Mouse (Mus musculus) ovary, postnatal 10 days (tissue): Measurements from ENCODE around the gene Lysmd4.

Source experiments
- DNase-seq: peaks from one replicate; pipeline ENCODE4 v3.0.0; 2022; ENCODE audit warnings: low spot score

Lysmd4 gene

DNA sequence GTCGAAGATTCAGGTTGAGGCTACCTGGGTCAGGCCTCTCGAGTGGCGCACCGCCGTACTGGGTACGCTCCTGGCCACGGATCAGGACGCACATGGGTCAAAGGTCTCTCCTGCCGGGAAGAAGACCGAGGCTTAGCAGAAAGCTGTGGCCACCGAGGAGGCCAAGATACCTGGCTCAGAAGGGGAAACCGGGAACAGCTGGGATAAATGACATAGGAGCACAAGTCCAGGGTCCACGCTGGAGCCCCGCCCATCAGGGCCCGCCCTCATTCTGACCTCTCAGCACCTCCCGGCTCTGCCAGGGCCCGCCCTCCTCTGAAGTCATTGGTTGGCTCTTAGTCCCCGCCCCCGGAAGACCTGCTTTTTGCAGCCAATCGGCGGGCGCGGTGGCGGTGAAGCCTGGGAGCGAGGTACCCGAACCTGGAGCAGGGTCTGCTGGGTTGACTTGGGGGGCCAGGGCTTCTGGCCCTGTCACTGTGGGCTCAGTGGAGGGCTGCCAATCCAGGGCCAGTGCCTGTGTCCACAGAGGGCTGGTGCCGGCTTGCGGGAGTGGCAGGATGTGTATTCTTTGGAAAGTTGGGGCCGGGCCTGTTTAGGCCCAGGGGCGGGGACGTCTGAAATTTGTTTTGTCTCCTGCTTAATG is at the start of gene Lysmd4:
Gene Lysmd4, plus strand, starts transcription at position 325 of the 643 bp plus-strand sequence.
- peak; percentile 92 for DNase-seq

DNA sequence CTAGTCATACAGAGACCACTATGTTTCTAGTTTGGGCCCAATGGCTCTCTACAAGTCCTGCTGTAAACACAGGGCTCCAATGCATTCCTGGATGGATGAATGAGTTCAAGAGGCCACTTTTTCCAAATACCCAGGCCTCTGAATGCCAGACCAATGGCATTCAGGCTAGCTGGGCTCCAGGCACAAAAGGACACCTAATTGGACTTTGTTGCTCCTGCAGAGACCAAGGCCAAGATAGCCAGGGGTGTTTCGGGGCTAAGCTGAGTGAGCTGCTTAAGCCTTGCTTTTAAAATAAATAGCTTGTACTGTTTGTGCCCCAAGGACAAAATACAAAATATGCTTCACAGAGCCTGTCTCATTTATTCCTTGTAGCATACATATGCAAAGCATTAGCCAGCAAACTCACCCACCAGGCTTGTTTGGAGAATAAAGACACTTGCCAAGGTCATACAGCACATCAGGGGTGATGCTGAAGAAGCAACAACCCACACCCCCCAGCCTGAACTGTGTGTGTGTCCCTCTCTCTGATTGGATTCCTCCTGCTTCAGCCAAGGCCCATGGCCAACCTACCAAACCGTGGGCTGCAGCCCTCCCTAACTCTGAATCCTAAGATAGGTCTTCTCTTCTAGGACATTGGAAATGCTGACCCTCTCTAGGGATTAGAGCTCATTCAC is 48.7 kb upstream of the Lysmd4 start:
- no peak for DNase-seq

DNA sequence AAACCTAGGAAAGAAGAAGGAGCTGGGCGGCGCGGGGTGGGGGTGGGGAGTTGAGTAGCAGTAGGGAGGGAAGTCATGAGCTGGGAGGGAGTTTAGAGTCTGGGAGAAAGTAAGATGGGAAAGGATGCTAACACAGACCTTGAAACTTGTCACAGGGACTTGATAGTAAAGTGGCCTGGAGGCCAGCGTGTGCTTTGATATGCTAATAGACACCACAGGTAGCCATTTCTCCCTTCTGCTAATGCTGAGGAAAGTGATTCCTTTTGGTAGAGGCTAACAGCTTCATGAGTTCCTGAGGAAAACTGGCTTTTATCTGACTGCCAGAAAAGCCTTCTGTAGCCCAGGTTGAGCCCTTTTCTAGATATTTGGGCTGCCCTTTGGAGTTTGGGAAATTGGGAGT is 38.6 kb upstream of the Lysmd4 start:
- no peak for DNase-seq

DNA sequence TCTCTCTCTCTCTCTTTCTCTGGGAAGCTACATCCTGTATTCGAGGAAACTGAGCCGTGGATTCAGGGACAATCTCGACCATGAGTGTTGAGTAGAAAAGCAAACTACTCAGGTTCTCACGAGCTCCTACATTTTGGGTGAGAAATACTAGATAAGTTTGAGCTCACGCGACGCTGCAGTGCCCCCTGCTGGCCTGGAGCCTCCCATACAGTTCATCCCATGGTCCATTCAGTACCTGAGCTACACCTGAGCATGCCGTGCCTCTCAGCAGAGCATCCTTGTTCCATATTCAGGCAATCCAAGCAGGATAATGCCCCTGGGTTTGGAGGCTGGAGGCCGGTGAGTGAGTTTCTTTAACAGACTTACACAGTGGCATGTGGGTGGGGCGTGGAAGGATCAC is 22.9 kb upstream of the Lysmd4 start:
- DNase-seq: peak; percentile 31

DNA sequence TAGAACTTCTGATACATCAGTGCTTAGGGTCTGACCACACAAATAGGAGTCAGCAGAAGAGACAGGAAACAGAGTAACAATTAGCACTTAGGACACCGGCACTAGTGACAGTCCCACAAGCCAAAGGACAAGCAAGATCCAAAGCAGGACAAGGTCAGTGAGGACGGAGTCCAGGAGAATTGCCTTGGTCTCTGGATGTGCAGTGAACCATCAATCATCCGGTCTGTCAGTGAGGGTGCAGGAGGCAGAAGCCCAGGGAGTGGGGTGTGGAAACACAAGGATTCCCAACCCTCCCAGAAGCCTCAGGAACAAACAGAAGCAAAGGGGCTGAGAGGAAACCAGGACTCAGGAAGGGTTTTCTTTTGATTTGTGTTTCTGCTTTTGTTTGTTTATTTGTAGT is 18.7 kb upstream of the Lysmd4 start:
- DNase-seq: no peak

DNA sequence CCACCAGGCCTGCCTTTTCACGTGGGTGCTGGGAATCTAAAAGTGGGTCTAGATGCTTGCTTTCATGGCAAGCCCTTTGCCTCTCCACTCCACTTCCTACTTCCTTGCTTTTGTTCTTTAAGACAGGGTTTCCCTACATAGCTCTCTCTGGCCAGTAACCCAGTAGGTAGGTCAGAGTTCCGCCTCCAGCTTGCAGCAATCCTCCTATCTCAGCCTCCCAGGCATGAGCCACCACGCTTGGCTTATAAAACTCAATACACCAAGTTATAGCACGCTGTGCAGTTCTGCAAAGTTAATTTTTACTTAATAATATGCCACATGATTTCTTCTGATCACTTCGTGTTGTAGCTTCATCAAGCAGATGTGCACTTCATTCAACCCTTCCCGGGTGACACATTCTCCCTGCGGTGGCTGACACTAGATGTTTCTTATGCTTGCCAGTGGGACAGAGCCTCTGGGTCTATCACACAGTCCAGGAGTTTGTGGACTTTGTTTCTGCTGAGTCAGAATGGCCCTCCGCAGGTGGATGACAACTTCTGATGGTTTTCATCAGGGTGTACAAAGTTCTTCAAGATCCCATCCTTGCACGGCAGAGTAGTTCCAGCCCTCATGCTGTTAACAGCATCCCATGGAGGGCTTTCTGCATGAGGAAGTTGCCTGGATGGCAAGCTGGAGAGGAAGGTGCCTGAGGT is 16.5 kb upstream of the Lysmd4 start:
- no peak for DNase-seq

DNA sequence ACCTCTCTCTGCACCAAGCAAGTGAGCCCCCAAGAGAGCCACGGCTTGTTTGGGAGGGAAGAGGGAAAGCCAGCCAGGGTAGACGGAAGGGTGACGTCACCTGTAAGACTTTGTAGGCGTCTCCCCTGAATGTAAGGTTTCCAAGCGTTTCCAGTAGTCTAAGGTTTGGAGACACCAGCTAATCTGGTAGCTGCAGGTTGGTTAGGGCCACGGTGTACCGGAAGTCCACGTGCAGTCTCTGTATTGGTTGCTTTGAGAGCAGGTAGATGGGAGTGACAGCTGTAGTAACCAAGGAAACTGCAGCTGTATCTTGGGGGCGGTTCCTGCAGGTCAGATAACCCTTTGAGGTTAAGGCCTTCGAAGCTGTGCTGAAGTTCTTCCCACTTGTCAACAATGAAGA is 15.8 kb upstream of the Lysmd4 start:
- no peak for DNase-seq

DNA sequence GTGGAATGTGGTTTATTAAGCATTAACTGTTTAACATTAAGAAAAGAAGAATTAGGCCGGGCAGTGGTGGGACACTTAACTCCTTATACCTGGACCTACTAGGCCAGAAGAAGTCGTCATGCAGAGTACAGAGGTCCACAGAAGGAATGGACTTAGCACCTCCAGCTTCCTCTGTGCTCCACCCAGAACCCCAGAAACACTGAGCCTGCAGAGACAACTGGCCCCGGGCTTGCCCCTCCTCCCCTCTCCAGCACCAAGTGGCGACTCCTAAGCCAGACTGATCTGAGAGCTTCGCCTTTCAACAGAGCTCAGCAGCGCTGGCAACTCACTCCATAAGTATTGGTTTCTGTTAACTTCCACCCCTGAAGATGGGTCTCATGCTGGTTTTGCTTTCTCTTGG is 14.6 kb upstream of the Lysmd4 start:
- no peak for DNase-seq

DNA sequence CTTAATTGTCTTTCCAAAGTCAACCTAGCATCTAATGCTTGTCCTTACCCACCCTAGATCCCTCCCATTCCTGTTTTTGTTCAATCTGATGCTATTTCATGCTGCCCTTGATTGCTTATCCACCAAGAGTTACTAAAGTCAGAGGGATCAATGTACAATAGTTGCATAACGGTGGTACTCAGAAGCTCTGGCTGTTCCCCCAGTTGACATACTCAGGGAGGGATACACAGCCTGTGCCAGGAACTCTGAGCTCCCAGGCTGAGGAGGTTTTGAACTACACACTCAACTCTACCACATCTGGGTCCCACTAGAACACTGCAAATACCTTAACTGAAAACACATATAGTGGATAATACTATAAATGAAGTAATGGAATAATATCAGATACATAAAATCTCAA is 14.0 kb upstream of the Lysmd4 start:
- no peak for DNase-seq

DNA sequence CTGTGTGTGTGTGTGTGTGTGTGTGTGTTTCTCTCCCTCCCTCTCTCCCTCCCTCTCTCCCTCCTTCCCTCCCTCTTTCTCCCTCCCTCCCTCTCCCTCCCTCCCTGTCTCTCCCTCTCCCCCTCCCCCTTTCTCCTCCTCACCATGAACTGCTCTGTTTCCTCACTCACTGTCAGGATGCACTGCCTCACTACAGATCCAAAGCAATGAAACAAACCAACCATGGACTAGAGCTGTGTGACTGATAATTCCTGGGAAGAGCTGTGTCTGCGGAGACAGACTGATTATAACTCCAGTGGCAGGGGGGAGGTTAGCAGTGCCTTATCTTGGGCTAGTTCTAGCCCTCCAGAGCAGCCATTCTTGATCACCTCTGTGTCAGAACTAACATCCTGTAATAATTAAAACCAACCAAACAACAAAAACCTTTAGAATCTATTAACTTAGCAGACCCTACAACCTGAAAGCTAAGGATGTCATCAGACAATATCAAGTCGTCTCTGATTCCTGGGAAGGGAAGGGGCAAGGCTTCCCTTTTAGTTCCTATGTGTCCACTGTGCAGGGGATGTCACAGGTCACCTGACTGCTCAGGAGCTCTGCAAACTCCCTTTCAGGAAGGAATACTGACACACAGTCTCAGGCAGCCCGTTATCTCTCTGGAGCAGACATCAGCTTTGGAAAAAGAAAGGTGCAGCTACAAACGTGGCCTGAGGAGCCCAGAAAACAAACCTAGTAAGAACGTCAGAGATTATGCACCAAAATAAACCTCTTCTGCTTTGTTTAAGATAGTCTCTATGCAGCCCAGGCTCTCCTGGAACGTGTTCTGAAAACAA is 12.1 kb upstream of the Lysmd4 start:
- no peak for DNase-seq

DNA sequence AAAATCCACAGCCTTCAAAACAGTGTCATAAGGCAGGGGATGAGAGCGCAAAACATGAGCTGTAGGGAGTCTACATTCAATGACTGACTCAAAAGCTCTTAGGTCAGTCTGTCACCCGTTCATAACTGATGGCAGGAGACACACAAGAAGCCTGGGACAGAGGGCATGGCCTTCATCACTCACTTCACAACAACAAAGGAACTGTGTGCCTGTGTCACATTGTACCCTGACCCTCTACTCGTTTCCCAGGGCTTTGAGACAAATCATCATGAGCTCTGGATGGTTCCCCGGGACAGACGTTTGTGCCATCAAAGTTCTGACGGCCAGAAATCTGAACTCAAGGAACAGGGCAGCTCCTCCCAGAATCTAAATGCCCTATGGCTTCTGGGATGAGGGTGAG is 11.0 kb upstream of the Lysmd4 start:
- no peak for DNase-seq

DNA sequence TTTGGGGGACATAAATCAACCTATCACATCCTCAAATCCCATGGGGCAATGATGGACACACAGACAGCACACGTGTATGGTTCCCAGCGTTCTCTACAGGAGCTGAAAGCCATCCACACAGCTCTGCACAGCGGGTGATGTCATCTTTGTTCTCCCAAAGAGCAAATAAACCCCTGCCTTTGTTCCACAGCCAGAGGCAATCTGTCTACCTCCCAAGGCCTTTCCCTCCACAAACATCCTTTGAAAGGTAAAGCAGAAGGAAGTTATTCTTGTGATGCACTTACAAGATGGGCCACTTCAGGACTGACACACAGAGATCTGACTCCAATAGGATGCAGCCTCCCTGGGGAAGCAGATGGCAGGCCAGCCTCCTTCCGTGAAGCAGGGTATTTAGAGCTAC is 10.4 kb upstream of the Lysmd4 start:
- DNase-seq: no peak

DNA sequence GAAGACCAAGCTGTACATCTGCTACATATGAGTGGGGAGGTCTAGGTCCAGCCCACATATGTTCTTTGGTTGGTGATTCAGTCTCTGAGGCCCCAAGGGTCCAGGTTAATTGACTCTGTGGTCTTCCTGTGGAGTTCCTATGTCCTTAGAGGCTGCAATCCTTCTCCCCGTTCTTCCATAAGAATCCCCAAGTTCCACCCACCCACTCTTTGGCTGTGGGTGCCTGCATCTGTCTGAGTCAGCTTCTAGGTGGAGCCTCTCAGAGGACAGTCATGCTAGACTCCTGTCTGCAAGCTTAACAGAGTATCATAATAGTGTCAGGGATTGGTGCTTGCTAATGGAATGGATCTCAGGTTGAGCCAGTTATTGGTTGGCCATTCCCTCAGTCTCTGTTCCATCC is 8.8 kb upstream of the Lysmd4 start:
- DNase-seq: no peak

DNA sequence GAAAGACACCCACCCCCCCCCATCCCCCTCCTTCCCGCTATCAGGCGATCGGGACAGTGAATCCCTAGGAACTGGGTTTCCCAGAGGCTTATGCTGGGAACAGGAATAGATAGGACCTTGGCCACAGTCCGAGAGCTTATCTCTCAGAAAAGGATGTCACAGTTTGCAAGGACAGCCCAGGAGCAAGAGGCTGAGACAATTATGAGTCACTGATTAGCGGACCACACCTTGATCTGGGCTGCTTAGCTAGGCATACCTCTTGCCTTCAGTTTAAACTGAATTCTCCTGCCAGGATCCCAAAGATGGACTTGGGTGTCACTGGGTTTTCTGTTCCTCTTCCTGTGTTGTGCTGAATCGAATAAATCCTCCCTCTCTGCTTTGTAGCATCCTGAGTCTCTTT is 6.0 kb upstream of the Lysmd4 start:
- no peak for DNase-seq

DNA sequence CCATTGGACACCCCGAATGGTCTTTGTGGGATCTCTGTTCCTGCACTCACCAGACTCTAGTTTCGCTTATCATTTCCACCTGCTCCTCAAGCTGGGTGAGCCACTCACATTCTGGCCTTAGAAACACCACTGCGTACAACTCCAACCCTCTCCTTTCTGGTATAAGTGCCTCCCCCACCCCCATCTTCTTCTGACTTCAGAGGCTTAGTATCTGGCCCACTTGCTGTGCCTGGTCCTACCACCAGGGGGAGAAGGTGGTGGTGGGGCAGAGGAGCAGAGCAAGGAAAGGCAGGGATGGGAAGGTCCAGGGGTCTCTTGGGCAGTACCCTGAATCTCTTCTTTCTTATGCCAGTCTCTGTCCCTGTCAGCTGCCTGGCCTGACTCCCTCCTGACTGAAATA is 5.3 kb upstream of the Lysmd4 start:
- DNase-seq: no peak

DNA sequence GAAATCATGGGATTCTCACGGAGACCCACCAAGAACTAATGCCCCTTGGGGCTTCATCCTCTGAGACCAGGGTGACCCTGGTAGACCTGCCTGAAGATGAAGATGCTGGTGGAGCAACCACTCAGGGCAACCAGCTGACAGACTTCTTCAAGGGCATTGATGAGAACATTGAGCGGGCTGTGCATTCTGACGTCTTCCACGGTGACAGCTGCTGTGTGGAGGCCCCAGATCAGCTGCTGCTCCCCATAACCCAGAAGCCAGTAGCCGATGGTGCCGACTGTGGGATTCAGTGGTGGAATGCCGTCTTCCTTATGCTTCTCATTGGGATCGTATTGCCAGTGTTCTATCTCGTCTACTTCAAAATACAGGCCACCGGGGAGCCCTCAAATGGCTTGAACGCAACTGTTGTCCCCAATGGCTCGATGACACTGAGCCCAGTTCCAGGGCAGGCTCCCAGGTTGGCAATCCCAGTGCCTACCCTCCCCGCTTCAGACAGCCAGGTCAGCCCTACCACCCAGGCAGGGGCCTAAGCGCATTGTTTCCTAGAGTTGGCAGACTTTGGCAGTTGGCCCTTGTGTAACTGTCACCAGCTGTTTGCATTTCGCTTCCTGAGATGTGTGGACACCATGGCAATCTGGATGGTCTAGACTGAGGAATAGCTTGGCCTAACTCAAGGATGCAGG is 3.7 kb downstream of the Lysmd4 start:
- DNase-seq: no peak

DNA sequence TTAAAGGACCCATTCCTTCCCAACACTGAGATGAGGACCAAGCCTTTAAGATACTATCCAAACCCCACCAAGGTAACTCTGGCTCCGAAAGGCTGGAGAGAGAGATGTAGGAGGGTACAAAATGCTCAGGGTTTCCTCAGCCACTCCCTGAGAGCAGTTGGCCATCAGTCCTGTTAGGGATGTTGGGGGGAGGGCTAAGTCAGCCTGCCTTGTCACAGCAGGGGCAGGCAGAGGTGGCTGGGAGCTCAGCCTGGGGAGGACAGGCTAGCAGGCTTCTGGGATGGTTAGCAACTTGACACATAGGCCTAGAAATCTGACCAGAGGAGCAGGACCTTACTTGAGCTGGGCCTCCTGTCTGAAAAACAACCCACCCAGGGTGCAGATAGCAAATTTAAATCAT is 5.2 kb downstream of the Lysmd4 start:
- DNase-seq: no peak

DNA sequence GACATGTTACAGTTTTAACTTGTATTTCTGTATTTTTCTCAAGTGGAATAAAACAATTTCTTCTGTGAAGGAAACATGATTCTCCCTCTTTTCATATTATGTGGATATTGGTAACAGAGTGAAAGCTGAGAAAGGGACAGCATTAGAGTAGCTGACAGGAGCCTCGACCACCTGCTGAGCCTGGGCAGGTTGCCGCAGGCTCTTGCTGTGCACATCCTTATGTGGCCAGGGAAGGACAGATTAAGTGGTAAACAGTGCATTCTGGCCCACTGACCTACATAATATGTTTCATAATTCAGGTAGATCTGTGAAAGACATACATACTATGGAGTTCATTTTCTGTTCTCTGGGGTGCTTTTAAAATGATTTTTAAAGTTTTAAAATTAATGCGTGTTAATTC is 6.0 kb downstream of the Lysmd4 start:
- DNase-seq: no peak

DNA sequence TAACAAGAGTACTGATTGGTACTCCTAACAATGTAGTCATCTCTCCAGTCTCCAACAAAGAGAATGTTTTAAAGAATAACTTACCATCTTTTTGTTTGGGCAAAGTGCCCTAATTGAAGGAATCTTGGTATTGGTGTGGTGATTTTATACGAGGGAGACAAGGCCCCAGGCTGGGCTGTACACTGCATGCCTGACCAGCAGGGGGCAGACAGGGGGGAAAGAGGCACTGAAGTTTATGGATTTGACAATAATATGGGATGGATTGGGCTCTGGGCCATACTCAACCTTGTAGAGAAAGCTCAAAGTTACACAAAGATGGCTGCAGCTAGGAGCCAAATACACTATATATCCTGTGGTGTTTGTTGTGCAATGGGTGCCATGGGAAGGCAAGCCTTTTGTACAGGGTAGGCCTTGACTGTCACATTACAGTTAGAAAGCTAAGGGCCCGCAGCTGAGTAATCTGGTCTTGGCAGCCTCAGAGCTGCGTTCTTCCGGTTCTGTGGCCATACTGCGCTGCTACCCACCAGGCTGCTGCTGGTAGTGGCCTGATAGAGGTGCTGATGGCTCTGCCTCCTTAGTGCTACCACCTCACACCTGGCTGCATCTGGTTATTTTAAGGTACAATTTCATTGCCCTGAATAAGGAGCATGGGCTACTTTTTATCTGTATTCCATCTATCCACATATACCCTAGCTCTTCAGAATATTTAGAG is 6.7 kb downstream of the Lysmd4 start:
- DNase-seq: no peak

DNA sequence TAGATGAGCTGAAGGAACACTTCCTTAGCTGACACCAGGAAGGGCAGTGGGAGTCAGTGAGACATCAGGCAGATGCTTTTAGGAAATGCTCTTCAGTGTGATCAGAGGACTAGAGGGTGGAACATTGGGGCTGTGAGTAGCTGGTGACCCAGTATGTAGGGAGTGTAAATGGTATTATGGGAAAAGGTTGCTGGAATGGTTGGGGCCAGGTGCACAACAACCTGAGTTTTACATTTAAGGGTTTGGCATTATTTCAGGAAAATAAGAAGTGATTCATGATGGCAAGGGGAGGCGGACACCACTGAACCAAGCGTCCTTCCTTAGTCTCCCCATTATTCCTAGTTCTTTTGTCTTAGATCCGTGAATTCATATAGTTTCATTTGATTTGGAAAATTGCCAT is 7.4 kb downstream of the Lysmd4 start:
- DNase-seq: no peak

DNA sequence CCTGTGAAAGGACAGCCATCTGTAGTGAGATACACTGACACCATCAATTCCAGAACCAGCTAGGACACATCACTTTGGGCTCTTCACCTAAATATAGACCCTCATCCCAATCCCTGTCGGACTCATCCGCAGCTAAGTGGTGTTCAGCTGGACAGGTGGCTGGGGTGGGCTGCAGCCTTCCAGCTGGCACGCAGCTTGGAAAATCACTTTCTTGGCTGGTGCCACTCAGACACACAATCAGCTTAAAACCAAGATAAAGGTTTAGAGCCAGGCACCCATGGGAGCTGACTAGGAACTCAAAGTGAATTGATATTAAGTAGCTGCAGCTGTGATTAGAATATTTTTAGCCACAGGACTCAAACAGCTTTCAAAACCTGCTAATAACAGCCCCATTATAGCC is 7.9 kb downstream of the Lysmd4 start:
- no peak for DNase-seq
